Mouse (Mus musculus): ENCODE data around the gene Sdk1. TPM values are rescaled to one million over a fixed set of nuclear protein-coding genes. Genes with fewer than 3 reads are reported as not detected.

Gene Sdk1
- polyA plus RNA-seq, 1 experiment from 2014 or later = 1.0 TPM

DNA sequence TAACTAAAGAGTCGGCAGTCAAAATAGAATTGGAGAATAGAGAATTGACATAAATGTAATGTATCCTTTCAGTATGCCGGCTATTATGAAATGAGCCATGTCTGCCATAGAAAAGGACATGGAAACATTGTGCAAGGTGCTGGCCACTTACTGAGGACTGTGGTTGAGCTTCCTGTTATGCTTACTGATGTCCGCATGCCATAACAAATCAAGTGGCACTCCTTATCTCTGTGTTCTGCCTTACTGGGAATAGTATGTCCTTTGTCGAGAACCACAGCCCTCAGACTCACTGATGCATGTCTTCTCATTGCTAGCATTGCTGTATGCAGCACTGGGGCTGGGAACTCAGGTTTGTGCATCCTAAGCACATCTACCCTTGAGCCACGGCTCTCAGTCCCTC lies 541.0 kb downstream of the Sdk1 start:
- Histone ChIP-seq H3K4me3 (ENCODE audit: low read depth, low read length) (no peak overlapping the region), H3K27ac (ENCODE audit: low read depth) (no peak overlapping the region), H3K36me3 (ENCODE audit: insufficient read depth) (no peaks in the 10 kb centered on the region), H3K4me2 (no peak overlapping the region), H3K9ac (no peak overlapping the region), H3K4me1 (ENCODE audit: insufficient read depth) (no peaks in the 10 kb centered on the region), H3K27me3 (ENCODE audit: insufficient read depth, low read length) (no peaks in the 10 kb centered on the region), H3K9me3 (ENCODE audit: low read depth, low read length) (no peaks in the 10 kb centered on the region)
- ATAC-seq (ENCODE audit: insufficient read depth) (no peak), DNase-seq (peak; percentile 36)
- WGBS = 65% methylated on average over 5 of the region's 5 CpGs
- no peak for TF ChIP-seq CTCF (IDR thresholded peaks at IDR 0.05; ENCODE audit: low read depth)

DNA sequence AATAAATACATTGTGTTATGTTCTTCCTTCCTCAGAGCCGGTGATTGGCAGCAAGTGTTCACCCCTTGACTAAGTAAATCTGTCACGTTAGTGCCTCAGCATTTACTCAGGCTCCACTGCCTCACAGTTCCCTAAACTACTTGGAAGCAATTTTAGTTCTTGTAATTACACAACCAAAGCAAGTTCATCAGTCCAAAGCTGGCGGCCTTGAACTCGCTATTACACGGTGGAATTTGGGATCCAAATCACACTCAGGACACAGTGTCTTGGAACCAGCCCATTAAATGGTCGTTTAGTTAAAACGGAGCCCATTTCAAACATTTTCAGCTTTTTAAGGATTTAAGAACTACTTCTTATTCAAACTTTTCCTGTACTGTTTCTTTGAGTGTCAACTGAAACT lies 542.2 kb downstream of the Sdk1 start:
- DNase-seq = no peak
- WGBS = 79% methylated on average over 7 of the region's 7 CpGs
- no peaks in the 10 kb centered on the region for H3K4me1 ChIP-seq (ENCODE audit: insufficient read depth)
- H3K4me3 ChIP-seq (ENCODE audit: low read depth, low read length) = no peak overlapping the region
- no peaks in the 10 kb centered on the region for H3K9me3 ChIP-seq (ENCODE audit: low read depth, low read length)
- no peak for ATAC-seq (ENCODE audit: insufficient read depth)
- H3K36me3 ChIP-seq (ENCODE audit: insufficient read depth) = no peaks in the 10 kb centered on the region
- H3K9ac ChIP-seq = no peak overlapping the region
- H3K27me3 ChIP-seq (ENCODE audit: insufficient read depth, low read length) = no peaks in the 10 kb centered on the region
- no peak overlapping the region for H3K4me2 ChIP-seq
- no peak for TF ChIP-seq CTCF (IDR thresholded peaks at IDR 0.05; ENCODE audit: low read depth)
- no peak overlapping the region for H3K27ac ChIP-seq (ENCODE audit: low read depth)

DNA sequence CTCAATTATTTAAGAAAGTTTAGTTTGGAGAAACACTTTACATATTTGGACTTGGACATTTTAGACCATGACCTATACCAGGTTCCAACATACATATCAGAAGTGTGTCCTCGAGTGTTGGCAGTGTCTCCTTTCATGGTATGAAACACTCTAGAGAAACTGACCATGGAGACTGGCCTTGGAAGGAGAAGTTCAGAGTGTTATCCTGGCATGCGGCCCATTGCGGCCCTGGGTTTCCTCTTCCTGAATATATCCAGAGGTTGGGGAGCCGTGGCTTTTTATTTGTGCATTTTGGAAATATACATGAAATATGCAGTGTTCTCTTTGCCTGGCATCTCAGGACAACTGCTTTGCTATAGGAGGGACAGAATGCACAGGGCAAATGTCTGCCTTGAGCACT lies 552.6 kb downstream of the Sdk1 start:
- Histone ChIP-seq H3K4me3 (ENCODE audit: low read depth, low read length) (no peak overlapping the region), H3K27me3 (ENCODE audit: insufficient read depth, low read length) (no peaks in the 10 kb centered on the region), H3K36me3 (ENCODE audit: insufficient read depth) (no peaks in the 10 kb centered on the region), H3K27ac (ENCODE audit: low read depth) (no peak overlapping the region), H3K9me3 (ENCODE audit: low read depth, low read length) (no peaks in the 10 kb centered on the region), H3K9ac (no peak overlapping the region), H3K4me1 (ENCODE audit: insufficient read depth) (no peaks in the 10 kb centered on the region), H3K4me2 (no peak overlapping the region)
- ATAC-seq (ENCODE audit: insufficient read depth) = no peak
- WGBS = 83% methylated on average over 4 of the region's 4 CpGs
- DNase-seq = no peak
- TF ChIP-seq CTCF (IDR thresholded peaks at IDR 0.05; ENCODE audit: low read depth) = no peak

DNA sequence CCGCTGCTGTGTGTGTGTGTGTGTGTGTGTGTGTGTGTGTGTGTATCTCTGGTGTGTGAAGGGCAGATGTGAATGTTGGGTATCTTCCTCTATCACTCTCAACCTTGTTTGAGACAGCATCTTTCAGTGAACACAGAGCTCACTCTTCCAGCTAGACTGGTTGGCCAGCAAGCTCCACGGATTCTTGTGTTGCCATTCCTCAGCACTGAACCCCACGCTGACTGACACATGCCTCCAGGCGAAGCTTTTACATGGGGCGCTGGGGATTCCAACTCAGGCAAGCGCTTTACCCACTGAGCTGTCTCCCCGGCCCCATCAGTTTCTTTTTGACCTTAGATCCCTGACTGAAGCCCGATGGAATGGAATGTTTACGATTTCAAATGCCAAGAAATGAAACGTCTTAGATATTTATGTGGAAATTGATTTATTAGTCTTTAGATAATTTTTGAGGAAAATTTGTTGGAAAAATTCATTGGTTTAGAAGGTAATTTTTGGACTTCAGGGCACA lies 582.6 kb downstream of the Sdk1 start:
- Histone ChIP-seq H3K9ac (no peak overlapping the region), H3K27me3 (ENCODE audit: insufficient read depth, low read length) (no peaks in the 10 kb centered on the region), H3K9me3 (ENCODE audit: low read depth, low read length) (no peaks in the 10 kb centered on the region), H3K4me3 (ENCODE audit: low read depth, low read length) (no peak overlapping the region), H3K4me2 (no peak overlapping the region), H3K27ac (ENCODE audit: low read depth) (no peak overlapping the region), H3K36me3 (ENCODE audit: insufficient read depth) (no peaks in the 10 kb centered on the region), H3K4me1 (ENCODE audit: insufficient read depth) (no peaks in the 10 kb centered on the region)
- ATAC-seq (ENCODE audit: insufficient read depth) (no peak), DNase-seq (peak; percentile 9)
- 27% methylated on average over 10 of the region's 10 CpGs for WGBS
- TF ChIP-seq CTCF (IDR thresholded peaks at IDR 0.05; ENCODE audit: low read depth) = no peak

DNA sequence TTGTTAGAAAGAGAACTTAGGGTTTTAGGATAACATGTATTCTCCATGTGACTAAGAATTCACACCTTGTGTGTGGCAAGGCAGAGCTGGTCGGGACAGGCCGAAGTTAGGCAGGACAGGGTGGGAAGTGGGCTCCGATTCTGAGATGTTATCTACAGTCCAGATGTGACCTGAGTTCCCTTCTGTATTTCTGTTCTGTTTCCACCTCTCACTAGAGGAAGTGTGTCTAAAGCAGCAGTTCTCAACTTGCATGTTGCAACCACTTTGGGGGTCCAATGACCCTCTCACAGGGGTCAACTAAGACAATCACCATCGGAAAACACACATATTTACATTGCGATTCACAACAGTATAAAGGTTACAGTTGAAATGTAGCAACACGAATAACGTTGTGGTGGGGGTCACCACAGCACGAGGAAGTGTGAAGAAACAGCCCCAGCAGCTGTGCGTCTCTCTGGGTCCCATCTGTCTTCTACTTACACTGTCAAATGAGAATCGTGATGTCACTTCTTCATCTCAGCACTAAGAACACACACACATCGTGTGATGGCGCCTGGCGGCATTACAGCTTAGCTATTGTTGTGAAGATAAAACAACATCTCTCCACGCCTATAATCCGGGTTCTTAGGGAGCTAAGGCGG lies 583.6 kb downstream of the Sdk1 start:
- H3K27ac ChIP-seq (ENCODE audit: low read depth) = no peak overlapping the region
- TF ChIP-seq CTCF (IDR thresholded peaks at IDR 0.05; ENCODE audit: low read depth) = no peak
- H3K4me3 ChIP-seq (ENCODE audit: low read depth, low read length) = no peak overlapping the region
- H3K4me2 ChIP-seq = no peak overlapping the region
- no peaks in the 10 kb centered on the region for H3K36me3 ChIP-seq (ENCODE audit: insufficient read depth)
- H3K27me3 ChIP-seq (ENCODE audit: insufficient read depth, low read length) = no peaks in the 10 kb centered on the region
- no peak for ATAC-seq (ENCODE audit: insufficient read depth)
- 56% methylated on average over 16 of the region's 16 CpGs for WGBS
- no peaks in the 10 kb centered on the region; the same call in 1 of the 2 replicates for H3K9me3 ChIP-seq (ENCODE audit: low read depth, low read length)
- H3K9ac ChIP-seq = no peak overlapping the region
- no peak for DNase-seq
- no peaks in the 10 kb centered on the region for H3K4me1 ChIP-seq (ENCODE audit: insufficient read depth)

DNA sequence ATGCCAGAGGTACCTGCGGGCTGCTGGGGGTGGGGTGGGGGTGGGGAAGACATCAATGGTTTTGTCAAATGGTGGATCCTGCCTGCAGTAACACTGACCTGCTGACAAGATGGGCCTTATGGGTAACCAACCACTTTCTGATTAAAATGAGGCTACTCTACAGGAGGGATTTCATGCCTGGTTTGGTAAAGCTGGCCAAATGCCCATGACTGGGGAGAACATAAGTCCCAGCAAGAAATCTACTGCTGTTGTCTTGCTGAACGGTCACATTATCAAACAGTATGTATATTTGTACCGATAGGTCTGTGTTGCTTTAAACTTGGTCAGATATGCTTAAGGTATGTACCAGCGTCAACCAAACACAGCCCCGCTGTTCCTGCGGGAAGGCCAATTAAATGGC lies 594.3 kb downstream of the Sdk1 start:
- Histone ChIP-seq H3K4me2 (no peak overlapping the region), H3K4me3 (ENCODE audit: low read depth, low read length) (no peak overlapping the region), H3K27me3 (ENCODE audit: insufficient read depth, low read length) (no peaks in the 10 kb centered on the region), H3K9ac (no peak overlapping the region), H3K9me3 (ENCODE audit: low read depth, low read length) (no peaks in the 10 kb centered on the region), H3K36me3 (ENCODE audit: insufficient read depth) (no peaks in the 10 kb centered on the region), H3K27ac (ENCODE audit: low read depth) (no peak overlapping the region), H3K4me1 (ENCODE audit: insufficient read depth) (no peaks in the 10 kb centered on the region)
- no peak for DNase-seq
- ATAC-seq (ENCODE audit: insufficient read depth) = no peak
- WGBS = 57% methylated on average over 6 of the region's 6 CpGs
- no peak for TF ChIP-seq CTCF (IDR thresholded peaks at IDR 0.05; ENCODE audit: low read depth)

DNA sequence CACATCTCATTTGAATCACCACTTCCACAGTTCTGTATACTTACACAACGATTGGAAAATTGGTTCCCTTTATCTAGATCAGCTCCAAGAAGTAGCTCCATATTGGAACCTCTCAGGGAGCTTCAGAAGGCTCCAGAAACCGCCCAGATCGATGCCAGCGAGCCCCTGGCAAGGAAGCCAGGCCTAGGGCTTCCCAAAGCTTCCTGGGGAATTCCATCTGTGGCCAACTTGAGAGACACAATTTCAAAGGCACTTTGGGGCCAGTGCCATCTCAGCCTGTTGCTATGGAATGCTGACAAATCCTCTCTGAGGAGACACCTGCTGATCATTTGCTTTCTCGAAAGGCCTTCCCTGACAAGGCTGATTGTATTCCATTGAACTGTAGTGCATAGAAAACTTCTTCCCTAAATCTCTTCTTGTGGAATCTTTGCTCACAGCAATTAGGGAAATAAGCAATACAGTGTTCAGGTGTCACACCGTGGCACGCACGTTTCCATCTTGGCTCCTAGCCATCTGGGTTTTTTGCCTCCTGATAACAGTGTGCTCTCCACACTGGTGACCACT lies 595.7 kb downstream of the Sdk1 start:
- no peak for TF ChIP-seq CTCF (IDR thresholded peaks at IDR 0.05; ENCODE audit: low read depth)
- no peaks in the 10 kb centered on the region for H3K4me1 ChIP-seq (ENCODE audit: insufficient read depth)
- no peak overlapping the region for H3K4me3 ChIP-seq (ENCODE audit: low read depth, low read length)
- H3K36me3 ChIP-seq (ENCODE audit: insufficient read depth) = no peaks in the 10 kb centered on the region
- WGBS = 60% methylated on average over 8 of the region's 8 CpGs
- ATAC-seq (ENCODE audit: insufficient read depth) = no peak
- H3K9ac ChIP-seq = no peak overlapping the region
- no peak overlapping the region for H3K27ac ChIP-seq (ENCODE audit: low read depth)
- H3K4me2 ChIP-seq = no peak overlapping the region
- H3K9me3 ChIP-seq (ENCODE audit: low read depth, low read length) = no peaks in the 10 kb centered on the region
- no peaks in the 10 kb centered on the region for H3K27me3 ChIP-seq (ENCODE audit: insufficient read depth, low read length)
- DNase-seq = no peak
